Mouse (Mus musculus) ES-E14 (cell line): Measurements from ENCODE around the gene Dlg2. TPM values are rescaled to one million over a fixed set of nuclear protein-coding genes. Genes with fewer than 3 reads are reported as not detected.
A peak's percentile ranks its signal among the peaks of the same experiment; 100 is the strongest.

ENCODE experiments used
- DNase-seq: peaks from one replicate; pipeline ENCODE4 v3.0.0-alpha.2; 2013; ENCODE audit warnings: low read depth, low spot score
- H3K27ac ChIP-seq: 2 replicates; pipeline ENCODE4 v1.5.1; 2012; ENCODE audit warnings: low read depth, mild to moderate bottlenecking, low read length, moderate library complexity, mixed read lengths; ENCODE audit not compliant: poor library complexity, insufficient read depth, severe bottlenecking
- H3K36me3 ChIP-seq: 2 replicates; pipeline ENCODE4 v1.6.1; 2012; ENCODE audit warnings: mild to moderate bottlenecking, low read length, moderate library complexity, mixed read lengths; ENCODE audit not compliant: control insufficient read depth, poor library complexity, insufficient read depth, severe bottlenecking
- H3K4me1 ChIP-seq, 2 experiments: fragments of 150-350 bp in 1 of 2; sonication (generic) in 1 of 2; 2 replicates each; pipeline ENCODE4 v1.6.1; 2012; ENCODE audit warnings: low read length in 2 of 2, mild to moderate bottlenecking in 1 of 2, mixed read lengths in 1 of 2; ENCODE audit not compliant: control insufficient read depth in 2 of 2, insufficient read depth in 2 of 2, poor library complexity in 1 of 2
- H3K4me3 ChIP-seq, 2 experiments: fragments of 150-350 bp in 1 of 2; sonication (generic) in 1 of 2; 2 replicates each; pipeline ENCODE4 v1.5.1; 2012; ENCODE audit warnings: low read length in 2 of 2, low read depth in 1 of 2, mild to moderate bottlenecking in 1 of 2, mixed read lengths in 1 of 2; ENCODE audit not compliant: insufficient read depth in 1 of 2, poor library complexity in 1 of 2, severe bottlenecking in 1 of 2
- H3K9ac ChIP-seq: 2 replicates; pipeline ENCODE4 v1.6.1; 2012; ENCODE audit warnings: low read depth, mild to moderate bottlenecking, low read length, mixed read lengths; ENCODE audit not compliant: poor library complexity, insufficient read depth, severe bottlenecking
- H3K9me3 ChIP-seq: fragments of 150-350 bp; sonication (generic); 2 replicates; pipeline ENCODE4 v1.6.1; 2012; ENCODE audit warnings: low read depth, mild to moderate bottlenecking, low read length; ENCODE audit not compliant: control insufficient read depth, insufficient read depth
- CHD2 ChIP-seq: IDR thresholded peaks from 2 replicates; pipeline ENCODE4 v1.6.1; 2014; ENCODE audit warnings: mild to moderate bottlenecking, low read depth, low read length, inconsistent platforms
- HCFC1 ChIP-seq: IDR thresholded peaks from 2 replicates; pipeline ENCODE4 v1.6.1; 2012; ENCODE audit warnings: low read length, inconsistent platforms, borderline replicate concordance; ENCODE audit not compliant: insufficient read depth
- MAFK ChIP-seq: IDR thresholded peaks from 2 replicates; pipeline ENCODE4 v1.6.1; 2014; ENCODE audit warnings: mild to moderate bottlenecking, low read depth, low read length, inconsistent platforms; ENCODE audit not compliant: insufficient read depth
- ZC3H11A ChIP-seq: IDR thresholded peaks from 2 replicates; pipeline ENCODE4 v1.6.1; 2012; ENCODE audit warnings: low read depth, mild to moderate bottlenecking, inconsistent platforms, low read length, borderline replicate concordance
- ZNF384 ChIP-seq: IDR thresholded peaks from 2 replicates; pipeline ENCODE4 v1.6.1; 2012; ENCODE audit warnings: low read depth, low read length, inconsistent platforms
- in situ Hi-C, 2 experiments: fragments of 600-800 bp; cut with MboI; formaldehyde crosslinking; loops; one replicate each; pipeline ENCODE4 v1.15.1; 2025; ENCODE audit warnings: low sequenced_read_pairs in 2 of 2, inconsistent platforms in 1 of 2; ENCODE audit not compliant: unreplicated experiment in 2 of 2
- total RNA-seq: library from RNA; depleted of rRNA; stranded (reverse); fragments of 300-350 nt; gene quantifications from 2 replicates; pipeline ENCODE4 v1.2.3, GENCODE M21; 2012

Gene Dlg2
- total RNA-seq, 1 experiment = 0.13 TPM

- peak; percentile 3 for DNase-seq
Measured at GRCm38 (mm10) chr7:90886396-90887006, 410.0 kb downstream of the Dlg2 start.

GRCm38 (mm10) chr7:90887007-90887720 is 410.7 kb downstream of the Dlg2 start:
- TF ChIP-seq ZNF384 = no peak
- no peak for TF ChIP-seq ZC3H11A
- no peak for TF ChIP-seq HCFC1
- TF ChIP-seq MAFK = no peak
- TF ChIP-seq CHD2 = no peak
- Histone ChIP-seq H3K4me3 (peak overlapping the region; percentile 22 to 27; a peak in 3 of 4 replicates), H3K9me3 (no peaks in the 10 kb centered on the region), H3K27ac (no peak overlapping the region), H3K4me1 (no peaks in the 10 kb centered on the region), H3K9ac (no peak overlapping the region), H3K36me3 (no peaks in the 10 kb centered on the region)
- in situ Hi-C loops = no loop called here
- peak; percentile 8 for DNase-seq

More at GRCm38 (mm10) chr7:90886396-90887006, 410.0 kb downstream of the Dlg2 start:
- Histone ChIP-seq H3K4me1 (no peaks in the 10 kb centered on the region), H3K9ac (no peak overlapping the region), H3K4me3 (0 out of 4 replicates have a peak overlapping the region, but pooled peaks of 1 of the 2 experiments have one; percentile 22), H3K36me3 (no peaks in the 10 kb centered on the region), H3K27ac (no peak overlapping the region), H3K9me3 (no peaks in the 10 kb centered on the region)
- in situ Hi-C loops = no loop called here
- TF ChIP-seq CHD2 = no peak
- TF ChIP-seq ZNF384 = no peak
- TF ChIP-seq ZC3H11A = no peak
- TF ChIP-seq HCFC1 = no peak
- no peak for TF ChIP-seq MAFK

- Histone ChIP-seq H3K4me1 (no peaks in the 10 kb centered on the region), H3K27ac (no peak overlapping the region), H3K9ac (no peak overlapping the region), H3K4me3 (no peak overlapping the region), H3K9me3 (no peaks in the 10 kb centered on the region), H3K36me3 (no peaks in the 10 kb centered on the region)
- no peak for TF ChIP-seq ZC3H11A
- DNase-seq = no peak
- in situ Hi-C loops = no loop called here
Measured at GRCm38 (mm10) chr7:90927441-90927840, 451.0 kb downstream of the Dlg2 start.

GRCm38 (mm10) chr7:90940726-90941125 is 464.3 kb downstream of the Dlg2 start:
- no peak for DNase-seq
- no peaks in the 10 kb centered on the region for H3K9me3 ChIP-seq
- in situ Hi-C loops = no loop called here
- no peak overlapping the region for H3K4me3 ChIP-seq
- H3K4me1 ChIP-seq = no peaks in the 10 kb centered on the region
- H3K36me3 ChIP-seq = no peaks in the 10 kb centered on the region
- H3K9ac ChIP-seq = no peak overlapping the region
- no peak for TF ChIP-seq ZNF384
- TF ChIP-seq CHD2 = no peak
- TF ChIP-seq HCFC1 = no peak
- TF ChIP-seq MAFK = no peak
- TF ChIP-seq ZC3H11A = no peak
- no peak overlapping the region for H3K27ac ChIP-seq
